Mouse (Mus musculus) heart, postnatal 25 days (tissue): ENCODE results near the gene Zdhhc3. TPM values are rescaled to one million over a fixed set of nuclear protein-coding genes. Genes with fewer than 3 reads are reported as not detected.
A peak's percentile ranks its signal among the peaks of the same experiment; 100 is the strongest.

ENCODE experiments used
- DNase-seq: peaks from one replicate; pipeline ENCODE4 v3.0.0; 2022; ENCODE audit warnings: low spot score
- intact Hi-C: fragments of 180-260 bp; cut with DNase I; formaldehyde crosslinking; loops from one replicate; pipeline ENCODE4 v1.15.1; 2025
- total RNA-seq, 2 experiments: library from RNA; stranded (reverse); gene quantifications; 2 replicates each; pipeline ENCODE4 v1.2.3; 2021

Zdhhc3 gene
- total RNA-seq, 2 experiments from 2014 or later, result 42.8 TPM

- no peak for DNase-seq
- intact Hi-C loops, result no loop called here
Measured at GRCm38 (mm10) chr9:123031496-123032246, 81.3 kb downstream of the Zdhhc3 start.

- no peak for DNase-seq
- intact Hi-C loops, result loop anchor here (5.0 to 10.0 kb wide), 3 partner anchors 93 to 231 kb away; partner anchors contain the start of gene Zfp445
Measured at GRCm38 (mm10) chr9:123024201-123024600, 88.8 kb downstream of the Zdhhc3 start.

- DNase-seq, result no peak
- intact Hi-C loops, result loop anchor here (5.0 to 10.0 kb wide), 3 partner anchors 95 to 233 kb away; partner anchors contain the start of gene Zfp445
Measured at GRCm38 (mm10) chr9:123021636-123022379, 91.2 kb downstream of the Zdhhc3 start.

- intact Hi-C loops, result loop anchor here (5.0 to 10.0 kb wide), 3 partner anchors 96 to 234 kb away; partner anchors contain the start of gene Zfp445
- DNase-seq, result peak; percentile 80
Measured at GRCm38 (mm10) chr9:123020995-123021631, 91.9 kb downstream of the Zdhhc3 start, which contains the start of gene Tmem42. Tmem42 (plus strand) TSS chr9:123021326.

Other genes starting within 250 kb of the Zdhhc3 start
- 10 to 100 TPM; 78.6 to 88.5 TPM for gene Zfp445, start 247.2 kb downstream of the Zdhhc3 start, total RNA-seq
- 1 to 10 TPM; 5.0 to 6.1 TPM for gene Zkscan7, start 227.5 kb downstream of the Zdhhc3 start, total RNA-seq
- 1 to 10 TPM; 1.9 to 2.5 TPM for gene Zfp105, start 190.1 kb downstream of the Zdhhc3 start, total RNA-seq
- gene 1110059G10Rik, start 162.2 kb downstream of the Zdhhc3 start, total RNA-seq, result 10 to 100 TPM; 15.1 to 19.3 TPM
- 1 to 10 TPM in 1 of 2 experiments, under 1 TPM in 1; 0.91 to 1.1 TPM for gene Kif15, start 162.2 kb downstream of the Zdhhc3 start, total RNA-seq
- 10 to 100 TPM; 13.7 to 13.9 TPM for gene Tmem42, start 91.9 kb downstream of the Zdhhc3 start, total RNA-seq
- gene Tgm4, start 78.5 kb downstream of the Zdhhc3 start, total RNA-seq, result under 1 TPM in 1 of 2 experiments, not detected in 1; 0.42 TPM
- gene Exosc7, start within 50 bp of the Zdhhc3 start, total RNA-seq, result 10 to 100 TPM; 28.0 to 30.2 TPM
- gene Clec3b, start 37.7 kb upstream of the Zdhhc3 start, total RNA-seq, result 10 to 100 TPM; 63.0 to 63.6 TPM
- under 1 TPM; 0.08 TPM for gene Cdcp1, start 102.8 kb upstream of the Zdhhc3 start, total RNA-seq
- gene Tmem158, start 147.6 kb upstream of the Zdhhc3 start, total RNA-seq, result 1 to 10 TPM; 7.3 to 8.0 TPM